Mouse (Mus musculus): ENCODE measurements at regions not wholly inside any gene's neighbourhood (a gene's known extent, or its start where the extent isn't known, plus 50 kb on each side); places are given as distances from the start of the nearest gene placed in this dataset.

DNA sequence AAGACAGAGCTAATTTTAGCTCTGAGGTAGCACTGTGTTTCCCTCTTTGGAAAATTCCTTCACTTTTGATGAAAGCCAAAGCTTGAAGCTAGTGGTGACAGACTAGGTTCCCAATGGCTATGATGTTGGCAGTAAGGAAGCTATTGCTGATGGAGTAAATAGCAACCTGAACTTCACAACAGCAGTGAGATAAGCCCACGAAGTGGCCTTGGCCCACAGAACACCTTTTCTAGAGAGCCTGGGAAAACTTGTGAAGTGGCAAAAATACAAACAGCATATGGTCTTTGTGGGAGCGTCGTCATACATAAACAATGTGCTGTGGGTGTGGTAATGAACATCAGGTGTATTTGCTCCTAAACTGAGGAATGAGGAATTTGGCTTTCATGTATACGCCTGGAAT lies 119.0 kb downstream of the Mterf1b start:
- no peak for TF ChIP-seq GATA1 (IDR thresholded peaks at IDR 0.05; ENCODE audit: borderline replicate concordance, low read length)
- TF ChIP-seq FLI1 (IDR thresholded peaks at IDR 0.05; ENCODE audit: low read length) = no peak
